Mouse (Mus musculus): ENCODE measurements around the gene Sh3tc1. TPM values are rescaled to one million over a fixed set of nuclear protein-coding genes. Genes with fewer than 3 reads are reported as not detected.

Sh3tc1 gene
- polyA plus RNA-seq, 1 experiment from 2014 or later = 4.7 TPM

DNA sequence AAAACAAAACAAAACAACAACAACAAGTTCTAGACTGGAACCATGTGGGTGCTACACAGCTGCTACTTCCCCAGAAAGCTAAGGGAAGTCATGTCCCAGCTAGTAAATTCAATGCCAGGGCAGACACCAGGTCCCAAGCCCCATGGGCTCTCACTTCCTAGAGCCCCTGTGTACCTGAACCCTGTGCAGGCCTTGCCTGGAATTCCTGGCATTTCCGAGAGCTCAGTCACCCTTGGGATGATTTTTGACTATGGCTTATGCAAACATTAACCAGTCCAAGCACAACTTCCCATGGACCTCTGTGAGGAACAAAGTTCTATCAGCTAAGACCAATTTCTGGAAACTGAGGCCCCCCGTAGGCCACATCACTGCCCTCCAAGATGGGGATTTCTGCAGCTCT is 6.3 kb downstream of the Sh3tc1 start:
- Histone ChIP-seq H3K27ac (ENCODE audit: low read depth, low read length) (no peak overlapping the region), H3K4me1 (ENCODE audit: control insufficient read depth, insufficient read depth, low read length) (peaks cover 23% of the 10 kb centered on the region), H3K36me3 (ENCODE audit: control insufficient read depth, insufficient read depth, low read length) (no peaks in the 10 kb centered on the region), H3K9me3 (replicated peaks; ENCODE audit: control insufficient read depth, low read length) (no peaks in the 10 kb centered on the region), H3K27me3 (ENCODE audit: control insufficient read depth, insufficient read depth, low read length) (0 out of 2 replicates have a peak, but pooled peaks cover 3% of the 10 kb centered on the region), H3K9ac (ENCODE audit: low read depth, low read length) (no peak overlapping the region), H3K4me2 (no peak overlapping the region), H3K4me3 (ENCODE audit: low read depth, low read length) (no peak overlapping the region)
- no peak for ATAC-seq (replicated peaks; ENCODE audit: insufficient number of reproducible peaks, low FRiP score, low TSS enrichment)
- WGBS (ENCODE audit: insufficient replicate concordance) = 80% methylated on average over 2 of the region's 2 CpGs

DNA sequence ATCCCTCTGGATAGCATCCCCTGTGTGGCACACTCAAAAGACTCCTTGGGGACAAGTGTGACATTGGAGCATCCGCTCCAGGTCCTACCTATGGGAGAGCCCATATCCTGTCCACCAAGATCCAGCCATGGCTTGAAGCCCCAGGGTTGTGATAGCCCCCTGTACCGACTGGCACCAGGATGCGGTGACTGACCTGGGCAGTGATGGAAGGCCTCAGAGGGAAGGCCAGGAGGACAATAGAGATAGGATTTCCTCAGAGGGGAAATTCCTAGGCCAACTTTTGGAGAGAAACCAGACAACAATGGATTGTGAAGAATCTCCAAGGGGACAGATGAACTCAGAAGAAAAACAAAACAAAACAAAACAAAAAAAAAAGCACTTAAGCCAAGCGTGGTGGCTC is 8.8 kb downstream of the Sh3tc1 start:
- no peak for ATAC-seq (replicated peaks; ENCODE audit: insufficient number of reproducible peaks, low FRiP score, low TSS enrichment)
- H3K27ac ChIP-seq (ENCODE audit: low read depth, low read length) = no peak overlapping the region
- H3K27me3 ChIP-seq (ENCODE audit: control insufficient read depth, insufficient read depth, low read length) = 0 out of 2 replicates have a peak, but pooled peaks cover 3% of the 10 kb centered on the region

DNA sequence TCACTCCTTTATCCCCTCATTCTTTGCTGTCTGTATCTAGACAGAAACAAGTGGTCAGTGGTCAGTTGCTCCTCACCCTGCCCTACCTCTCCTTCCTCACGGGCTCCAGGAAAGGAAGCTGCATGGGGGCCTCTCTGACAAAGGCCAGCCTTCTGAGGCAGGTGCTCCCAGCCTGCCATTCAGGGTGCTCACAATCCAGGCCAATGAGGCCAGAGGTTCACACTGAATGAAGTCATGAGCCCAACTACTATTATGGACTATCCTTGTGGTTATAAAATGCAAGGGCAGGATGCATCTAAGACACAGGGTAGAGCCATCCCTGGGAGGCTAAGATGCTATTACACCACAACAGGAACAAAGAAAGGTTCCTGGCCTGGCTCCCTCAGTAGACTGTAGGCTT is 9.2 kb downstream of the Sh3tc1 start:
- H3K4me3 ChIP-seq (ENCODE audit: low read depth, low read length) = no peak overlapping the region
- no peaks in the 10 kb centered on the region for H3K9me3 ChIP-seq (replicated peaks; ENCODE audit: control insufficient read depth, low read length)
- 47% methylated on average over 1 of the region's 1 CpGs for WGBS (ENCODE audit: insufficient replicate concordance)
- H3K27me3 ChIP-seq (ENCODE audit: control insufficient read depth, insufficient read depth, low read length) = 0 out of 2 replicates have a peak, but pooled peaks cover 3% of the 10 kb centered on the region
- no peak for ATAC-seq (replicated peaks; ENCODE audit: insufficient number of reproducible peaks, low FRiP score, low TSS enrichment)
- 0 out of 2 replicates have a peak, but pooled peaks cover 4% of the 10 kb centered on the region for H3K4me1 ChIP-seq (ENCODE audit: control insufficient read depth, insufficient read depth, low read length)
- H3K4me2 ChIP-seq = no peak overlapping the region
- no peak overlapping the region for H3K27ac ChIP-seq (ENCODE audit: low read depth, low read length)
- H3K36me3 ChIP-seq (ENCODE audit: control insufficient read depth, insufficient read depth, low read length) = no peaks in the 10 kb centered on the region
- no peak overlapping the region for H3K9ac ChIP-seq (ENCODE audit: low read depth, low read length)

More for the DNA sequence above, 8.8 kb downstream of the Sh3tc1 start:
- WGBS (ENCODE audit: insufficient replicate concordance) = 65% methylated on average over 4 of the region's 4 CpGs
- 0 out of 2 replicates have a peak, but pooled peaks cover 4% of the 10 kb centered on the region for H3K4me1 ChIP-seq (ENCODE audit: control insufficient read depth, insufficient read depth, low read length)
- H3K4me2 ChIP-seq = no peak overlapping the region
- H3K9me3 ChIP-seq (replicated peaks; ENCODE audit: control insufficient read depth, low read length) = no peaks in the 10 kb centered on the region
- H3K36me3 ChIP-seq (ENCODE audit: control insufficient read depth, insufficient read depth, low read length) = no peaks in the 10 kb centered on the region
- H3K4me3 ChIP-seq (ENCODE audit: low read depth, low read length) = no peak overlapping the region
- H3K9ac ChIP-seq (ENCODE audit: low read depth, low read length) = no peak overlapping the region

DNA sequence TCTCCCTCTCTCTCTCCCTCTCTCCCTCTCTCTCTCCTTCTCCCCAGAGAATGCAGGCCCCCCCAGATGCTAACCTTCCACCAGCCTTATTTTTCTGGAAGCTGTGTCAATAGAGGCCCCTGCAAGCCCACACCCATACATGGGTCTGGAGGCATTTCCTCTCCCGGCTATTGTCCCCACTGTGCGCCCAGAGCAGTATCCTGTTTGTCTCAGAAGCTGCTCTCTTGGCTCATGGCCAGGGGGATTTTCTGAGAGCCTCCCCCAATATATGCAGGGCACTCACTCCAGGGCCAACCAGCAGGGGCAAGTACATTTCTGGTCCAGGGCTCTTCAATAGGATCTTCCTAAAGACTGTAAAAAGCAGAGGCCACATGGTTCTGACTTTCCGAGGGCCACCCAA is 9.9 kb downstream of the Sh3tc1 start:
- Histone ChIP-seq H3K4me2 (no peak overlapping the region), H3K27ac (ENCODE audit: low read depth, low read length) (peak overlapping the region; percentile 65), H3K4me3 (ENCODE audit: low read depth, low read length) (no peak overlapping the region), H3K9me3 (replicated peaks; ENCODE audit: control insufficient read depth, low read length) (no peaks in the 10 kb centered on the region), H3K4me1 (ENCODE audit: control insufficient read depth, insufficient read depth, low read length) (0 out of 2 replicates have a peak, but pooled peaks cover 4% of the 10 kb centered on the region), H3K9ac (ENCODE audit: low read depth, low read length) (no peak overlapping the region), H3K36me3 (ENCODE audit: control insufficient read depth, insufficient read depth, low read length) (no peaks in the 10 kb centered on the region), H3K27me3 (ENCODE audit: control insufficient read depth, insufficient read depth, low read length) (0 out of 2 replicates have a peak, but pooled peaks cover 3% of the 10 kb centered on the region)
- ATAC-seq (replicated peaks; ENCODE audit: insufficient number of reproducible peaks, low FRiP score, low TSS enrichment) = no peak; the same call in 1 of the 2 replicates
- WGBS (ENCODE audit: insufficient replicate concordance) = 61% methylated on average over 3 of the region's 3 CpGs

DNA sequence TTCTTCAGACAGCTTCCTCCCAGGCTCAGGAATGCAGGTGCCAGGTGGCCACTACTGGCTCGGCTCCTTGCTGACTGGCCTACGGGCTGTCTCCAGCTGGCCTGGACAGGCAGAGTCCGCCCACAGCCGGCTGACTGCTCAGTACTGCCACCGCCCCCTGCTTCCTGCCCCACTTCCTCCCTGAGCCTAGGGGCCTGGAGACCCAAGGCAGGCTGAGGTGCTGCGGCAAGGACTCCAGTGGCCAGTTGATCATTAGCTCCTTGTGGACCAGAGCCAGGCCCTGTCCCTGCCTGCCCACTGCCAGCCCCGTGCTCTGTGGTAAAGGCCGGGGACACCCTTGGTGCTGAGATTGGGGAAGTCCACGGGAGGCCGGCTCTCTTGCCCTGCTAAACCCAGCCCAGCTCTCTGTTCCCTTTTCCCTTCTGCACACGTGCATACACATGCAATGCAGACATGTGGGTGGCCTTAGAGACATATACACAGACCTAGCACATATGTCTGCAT is 10.8 kb downstream of the Sh3tc1 start:
- ATAC-seq (replicated peaks; ENCODE audit: insufficient number of reproducible peaks, low FRiP score, low TSS enrichment) = peak; percentile 60; the same call in 1 of the 2 replicates
- Histone ChIP-seq H3K4me3 (ENCODE audit: low read depth, low read length) (peak overlapping the region; percentile 31), H3K4me2 (peak overlapping the region; percentile 50), H3K9ac (ENCODE audit: low read depth, low read length) (peak overlapping the region; percentile 48; the same call in 1 of the 2 replicates), H3K27ac (ENCODE audit: low read depth, low read length) (peak overlapping the region; percentile 65), H3K36me3 (ENCODE audit: control insufficient read depth, insufficient read depth, low read length) (no peaks in the 10 kb centered on the region), H3K9me3 (replicated peaks; ENCODE audit: control insufficient read depth, low read length) (no peaks in the 10 kb centered on the region), H3K27me3 (ENCODE audit: control insufficient read depth, insufficient read depth, low read length) (no peaks in the 10 kb centered on the region), H3K4me1 (ENCODE audit: control insufficient read depth, insufficient read depth, low read length) (0 out of 2 replicates have a peak, but pooled peaks cover 4% of the 10 kb centered on the region)
- WGBS (ENCODE audit: insufficient replicate concordance) = 51% methylated on average over 11 of the region's 11 CpGs

DNA sequence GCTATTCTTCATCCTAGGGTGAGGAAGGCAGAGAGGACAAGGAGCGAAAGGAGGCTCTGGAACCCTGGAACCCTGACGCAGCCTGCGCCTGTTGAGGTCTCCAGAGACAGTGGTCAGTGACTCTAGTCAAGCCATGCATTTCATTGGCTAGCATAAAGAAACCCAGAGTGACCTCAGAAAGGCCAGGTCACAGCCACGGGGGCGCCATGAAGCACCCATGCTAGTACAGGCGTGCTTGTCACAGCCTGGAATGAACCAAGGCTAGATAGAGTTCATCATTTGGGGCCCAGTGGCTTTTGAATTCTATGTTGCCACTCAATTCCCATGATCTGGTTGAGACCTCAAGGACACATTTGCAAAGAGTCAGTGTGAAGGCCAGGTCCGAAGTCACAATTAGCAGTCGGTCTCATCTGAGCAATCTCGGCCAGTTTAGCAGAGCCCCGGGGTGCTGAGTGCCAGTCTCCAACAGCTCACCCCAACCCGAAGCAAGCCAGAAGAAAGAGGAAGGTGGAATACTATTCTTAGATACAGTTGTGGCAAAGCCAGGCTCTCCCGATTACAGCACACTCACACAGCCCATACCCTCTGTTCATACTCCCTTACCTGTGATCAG is 11.3 kb downstream of the Sh3tc1 start:
- Histone ChIP-seq H3K4me2 (peak overlapping the region; percentile 50), H3K27me3 (ENCODE audit: control insufficient read depth, insufficient read depth, low read length) (no peaks in the 10 kb centered on the region), H3K27ac (ENCODE audit: low read depth, low read length) (peak overlapping the region; percentile 65), H3K9me3 (replicated peaks; ENCODE audit: control insufficient read depth, low read length) (no peaks in the 10 kb centered on the region), H3K9ac (ENCODE audit: low read depth, low read length) (peak overlapping the region; percentile 48; the same call in 1 of the 2 replicates), H3K36me3 (ENCODE audit: control insufficient read depth, insufficient read depth, low read length) (no peaks in the 10 kb centered on the region), H3K4me3 (ENCODE audit: low read depth, low read length) (peak overlapping the region; percentile 31), H3K4me1 (ENCODE audit: control insufficient read depth, insufficient read depth, low read length) (peaks cover 6% of the 10 kb centered on the region; the same call in 1 of the 2 replicates)
- no peak for ATAC-seq (replicated peaks; ENCODE audit: insufficient number of reproducible peaks, low FRiP score, low TSS enrichment)
- 68% methylated on average over 12 of the region's 12 CpGs for WGBS (ENCODE audit: insufficient replicate concordance)

DNA sequence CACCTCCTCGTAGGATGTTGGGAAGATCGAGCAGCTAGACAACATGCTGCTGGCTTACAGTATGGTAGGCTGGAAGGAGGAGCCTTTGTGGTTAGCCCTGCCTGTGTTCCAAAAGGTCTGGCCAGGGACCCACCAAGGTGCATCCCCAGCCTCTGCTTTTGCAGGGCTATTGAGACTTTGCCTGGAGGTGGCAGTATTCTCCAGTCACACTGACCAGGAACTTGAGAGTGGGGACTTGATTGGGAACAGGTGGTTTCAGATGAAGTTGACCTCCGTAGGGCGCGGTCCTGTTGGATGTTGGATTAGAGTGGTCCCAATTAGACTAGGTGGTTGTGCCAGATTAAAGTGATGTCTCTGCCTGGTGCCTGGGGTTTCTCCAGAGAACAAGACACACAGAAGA is 12.3 kb downstream of the Sh3tc1 start:
- Histone ChIP-seq H3K4me1 (ENCODE audit: control insufficient read depth, insufficient read depth, low read length) (peaks cover 16% of the 10 kb centered on the region), H3K27ac (ENCODE audit: low read depth, low read length) (no peak overlapping the region), H3K4me2 (peak overlapping the region; percentile 50), H3K27me3 (ENCODE audit: control insufficient read depth, insufficient read depth, low read length) (no peaks in the 10 kb centered on the region), H3K9me3 (replicated peaks; ENCODE audit: control insufficient read depth, low read length) (no peaks in the 10 kb centered on the region), H3K9ac (ENCODE audit: low read depth, low read length) (no peak overlapping the region), H3K4me3 (ENCODE audit: low read depth, low read length) (no peak overlapping the region), H3K36me3 (ENCODE audit: control insufficient read depth, insufficient read depth, low read length) (no peaks in the 10 kb centered on the region)
- ATAC-seq (replicated peaks; ENCODE audit: insufficient number of reproducible peaks, low FRiP score, low TSS enrichment) = no peak
- 87% methylated on average over 5 of the region's 5 CpGs for WGBS (ENCODE audit: insufficient replicate concordance)

DNA sequence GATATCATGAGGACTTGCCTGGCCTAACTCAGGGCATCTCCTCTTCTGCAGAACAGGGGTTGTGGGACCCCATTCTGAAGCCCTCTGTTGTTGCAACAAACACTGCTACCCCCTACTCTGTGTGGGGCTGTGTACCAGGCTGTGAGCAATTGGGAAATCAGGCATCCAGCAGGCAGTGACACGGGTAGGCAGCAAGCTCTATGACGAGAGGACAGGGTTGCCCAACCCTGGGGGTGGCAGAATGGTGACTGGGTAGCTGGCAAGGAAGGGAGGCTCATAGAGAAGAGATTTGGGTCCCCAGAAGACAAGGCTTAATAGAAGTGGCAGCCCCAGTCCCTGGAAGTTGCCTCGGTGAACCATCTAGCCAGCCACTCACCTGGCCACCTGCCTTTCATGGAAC is 13.9 kb downstream of the Sh3tc1 start:
- WGBS (ENCODE audit: insufficient replicate concordance) = 78% methylated on average over 3 of the region's 3 CpGs
- no peak for ATAC-seq (replicated peaks; ENCODE audit: insufficient number of reproducible peaks, low FRiP score, low TSS enrichment)
- Histone ChIP-seq H3K27ac (ENCODE audit: low read depth, low read length) (no peak overlapping the region), H3K9ac (ENCODE audit: low read depth, low read length) (no peak overlapping the region), H3K36me3 (ENCODE audit: control insufficient read depth, insufficient read depth, low read length) (no peaks in the 10 kb centered on the region), H3K4me3 (ENCODE audit: low read depth, low read length) (no peak overlapping the region), H3K9me3 (replicated peaks; ENCODE audit: control insufficient read depth, low read length) (no peaks in the 10 kb centered on the region), H3K4me1 (ENCODE audit: control insufficient read depth, insufficient read depth, low read length) (peaks cover 19% of the 10 kb centered on the region), H3K27me3 (ENCODE audit: control insufficient read depth, insufficient read depth, low read length) (no peaks in the 10 kb centered on the region), H3K4me2 (no peak overlapping the region)

DNA sequence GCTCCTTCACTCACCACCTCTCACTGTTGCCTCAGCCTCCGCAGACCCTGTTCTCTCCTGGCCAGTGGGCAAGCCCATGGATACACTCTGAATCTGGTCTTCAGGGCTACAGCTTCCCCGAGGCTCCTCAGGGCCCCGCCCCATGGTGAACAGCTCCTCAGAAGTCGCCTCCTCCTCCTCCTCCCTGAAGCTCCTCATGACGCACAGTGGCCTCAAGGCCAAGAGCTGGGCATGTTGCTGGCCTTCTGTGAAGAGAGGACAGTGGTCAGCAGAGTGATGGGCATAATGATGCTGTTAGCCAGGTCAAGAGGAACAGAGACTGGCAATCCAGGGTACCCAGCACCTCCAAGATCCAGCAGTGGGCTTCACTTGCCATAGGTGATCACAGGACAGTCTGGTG is 15.9 kb downstream of the Sh3tc1 start:
- no peak overlapping the region for H3K4me3 ChIP-seq (ENCODE audit: low read depth, low read length)
- WGBS (ENCODE audit: insufficient replicate concordance) = 69% methylated on average over 5 of the region's 5 CpGs
- no peak overlapping the region for H3K9ac ChIP-seq (ENCODE audit: low read depth, low read length)
- H3K27me3 ChIP-seq (ENCODE audit: control insufficient read depth, insufficient read depth, low read length) = no peaks in the 10 kb centered on the region
- H3K4me2 ChIP-seq = no peak overlapping the region
- H3K4me1 ChIP-seq (ENCODE audit: control insufficient read depth, insufficient read depth, low read length) = peaks cover 33% of the 10 kb centered on the region
- ATAC-seq (replicated peaks; ENCODE audit: insufficient number of reproducible peaks, low FRiP score, low TSS enrichment) = no peak
- H3K9me3 ChIP-seq (replicated peaks; ENCODE audit: control insufficient read depth, low read length) = no peaks in the 10 kb centered on the region
- no peaks in the 10 kb centered on the region for H3K36me3 ChIP-seq (ENCODE audit: control insufficient read depth, insufficient read depth, low read length)
- H3K27ac ChIP-seq (ENCODE audit: low read depth, low read length) = no peak overlapping the region

All from heart, embryonic 11.5 days (tissue).